Mouse (Mus musculus) heart, postnatal 36 days (tissue): ENCODE measurements around the gene Slc16a1. TPM values are rescaled to one million over a fixed set of nuclear protein-coding genes. Genes with fewer than 3 reads are reported as not detected.
A peak's percentile ranks its signal among the peaks of the same experiment; 100 is the strongest.

ENCODE experiments used
- DNase-seq, 2 experiments: peaks; one replicate each; pipeline ENCODE4 v3.0.0; 2021 to 2022
- intact Hi-C: fragments of 180-260 bp; cut with DNase I; formaldehyde crosslinking; loops from one replicate; pipeline ENCODE4 v1.15.1; 2025
- total RNA-seq, 2 experiments: library from RNA; stranded (reverse); gene quantifications; 2 replicates each; pipeline ENCODE4 v1.2.3; 2021

Gene Slc16a1
- 100 to 1,000 TPM; 163 to 166 TPM for total RNA-seq

DNA sequence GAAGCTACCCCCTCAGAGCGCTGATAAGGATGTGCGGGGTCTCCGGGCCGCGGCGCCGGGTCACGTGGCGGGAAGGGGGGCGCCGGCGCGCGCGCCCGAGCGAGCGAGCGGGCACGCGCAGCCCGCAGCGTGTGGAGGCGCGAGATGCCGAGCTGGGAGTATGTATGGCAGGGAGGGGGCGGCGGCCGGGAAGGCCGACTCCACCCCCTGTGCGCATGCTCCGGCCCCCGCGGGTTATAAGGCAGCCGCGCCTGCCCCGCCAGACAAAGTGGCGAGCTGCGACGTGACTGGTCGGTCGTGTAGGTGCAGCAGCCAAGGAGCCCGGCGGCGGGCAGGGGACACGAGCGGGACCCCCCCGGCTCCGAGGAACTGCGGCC, at the start of gene Slc16a1:
Gene Slc16a1 (plus strand): TSS at position 266 of the 377 bp plus-strand sequence.
- DNase-seq, result peak; percentile 90
- intact Hi-C loops, result loop anchor here (2.0 to 5.0 kb wide), 2 partner anchors 36 to 98 kb away; no protein-coding TSS in a partner anchor

DNA sequence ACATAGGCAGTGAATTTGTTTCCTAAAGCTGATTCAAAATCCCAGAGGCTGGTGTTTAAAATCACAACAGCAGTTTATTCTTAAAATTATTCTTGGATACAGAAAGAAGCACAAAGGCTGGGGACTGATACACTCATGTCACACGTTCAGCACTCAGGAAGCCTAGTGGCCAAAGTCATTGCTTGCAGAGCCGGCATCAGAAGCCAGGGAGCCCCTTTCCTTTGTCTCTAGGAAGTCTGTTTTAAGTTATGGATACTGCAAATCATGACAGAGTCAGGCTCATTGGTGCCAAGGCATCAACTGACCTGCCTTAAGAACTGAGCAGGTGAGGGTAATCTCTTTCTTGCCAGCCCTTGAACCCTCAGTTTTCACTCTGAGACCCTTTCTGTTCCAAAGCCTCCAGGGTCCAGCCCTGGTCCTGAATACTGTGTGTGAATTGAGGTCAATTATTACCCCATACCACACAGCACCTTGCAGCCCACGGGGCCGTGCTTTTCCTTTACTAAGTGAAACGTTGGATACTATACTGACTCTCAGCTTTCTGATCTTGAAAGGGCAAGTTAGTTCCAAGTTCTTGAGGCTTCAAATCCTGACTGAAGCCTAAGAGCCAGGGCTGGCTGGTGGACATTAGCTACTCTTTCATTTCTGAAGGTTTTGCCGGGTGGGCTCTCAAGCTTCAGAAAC, 41.9 kb upstream of the Slc16a1 start:
- no peak for DNase-seq
- intact Hi-C loops, result loop anchor here (5.0 kb wide), 1 partner anchor 54 kb away; no protein-coding TSS in a partner anchor

DNA sequence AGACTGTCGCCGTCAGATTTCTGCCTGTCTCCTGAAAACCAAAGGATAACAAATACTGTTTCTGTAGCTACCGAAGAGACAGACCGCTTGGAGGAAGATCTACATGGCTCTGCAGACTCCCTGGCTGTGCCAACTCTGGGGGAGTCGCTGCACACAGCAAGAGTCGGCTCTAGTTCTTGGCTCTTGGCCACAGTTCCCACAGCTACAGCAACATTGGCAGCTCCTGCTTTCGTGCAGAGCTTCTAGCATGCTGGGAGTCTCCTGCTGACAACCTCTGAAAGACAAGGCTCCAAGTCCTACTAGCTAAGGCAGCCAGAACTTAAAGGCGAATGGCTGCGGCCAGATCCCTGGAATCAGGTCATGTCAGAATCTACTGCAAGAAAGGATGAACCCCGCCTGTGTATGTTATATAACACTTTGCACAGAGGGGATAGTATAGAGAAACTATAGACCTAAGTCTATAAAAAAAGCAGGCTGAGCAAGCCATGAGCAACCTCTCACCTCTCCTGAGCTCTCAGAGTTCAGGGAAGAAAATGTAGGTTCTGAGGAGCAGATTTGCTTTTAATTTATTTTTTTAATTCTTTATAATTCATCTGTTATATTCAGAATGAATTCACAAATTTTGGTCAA, 41.2 kb upstream of the Slc16a1 start:
- intact Hi-C loops, result loop anchor here (5.0 kb wide), 1 partner anchor 55 kb away; no protein-coding TSS in a partner anchor

GRCm38 (mm10) chr3:104599296-104600150, 38.9 kb upstream of the Slc16a1 start:
- peak; percentile 51 to 59 for DNase-seq

More for the DNA sequence above, 41.2 kb upstream of the Slc16a1 start:
- peak; percentile 61 to 74 for DNase-seq

DNA sequence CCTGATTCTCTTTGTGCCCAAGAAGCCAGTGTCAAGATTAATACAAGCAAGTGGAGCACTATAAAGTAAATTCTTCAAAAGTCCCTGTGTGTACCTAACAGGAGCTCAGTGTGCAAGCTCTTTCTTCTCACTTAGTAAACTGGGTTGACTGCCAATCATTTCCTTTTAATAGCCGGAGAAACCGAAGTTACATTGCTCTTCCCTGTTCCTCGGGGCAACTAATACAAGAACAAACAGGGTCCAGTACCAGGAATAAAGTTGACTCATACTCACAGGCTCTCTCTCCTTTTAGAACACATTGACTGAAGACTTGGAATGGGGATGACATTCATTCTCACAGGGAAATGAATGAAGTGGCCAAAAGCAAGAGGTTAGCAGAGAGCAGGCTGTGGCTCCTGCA, 37.8 kb upstream of the Slc16a1 start:
- no peak for DNase-seq
- intact Hi-C loops, result loop anchor here (5.0 kb wide), 2 partner anchors 37 to 67 kb away; partner anchors contain the start of gene Slc16a1

More at GRCm38 (mm10) chr3:104599296-104600150, 38.9 kb upstream of the Slc16a1 start:
- intact Hi-C loops, result loop anchor here (5.0 kb wide), 3 partner anchors 38 to 68 kb away; partner anchors contain the start of gene Slc16a1

DNA sequence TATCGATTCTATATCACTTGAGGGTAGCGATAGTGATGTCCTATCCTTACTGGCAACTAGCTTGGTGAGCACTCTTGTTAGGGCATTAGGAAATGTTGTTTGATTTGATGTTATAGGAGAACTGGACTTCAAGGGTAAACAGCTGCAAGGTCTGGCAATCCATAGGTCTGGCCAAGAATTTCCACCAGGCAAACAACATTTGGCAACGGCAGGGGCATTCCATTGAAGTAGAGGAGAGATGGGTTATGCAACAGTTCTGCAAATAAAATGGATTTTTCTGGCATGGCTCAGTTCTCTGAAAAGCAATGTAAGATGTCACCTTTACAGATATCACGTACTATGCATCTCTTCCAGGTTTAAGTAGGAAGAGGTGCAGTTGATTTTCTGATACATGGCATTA, 36.8 kb upstream of the Slc16a1 start:
- DNase-seq, result no peak
- intact Hi-C loops, result loop anchor here (5.0 kb wide), 2 partner anchors 36 to 66 kb away; partner anchors contain the start of gene Slc16a1

DNA sequence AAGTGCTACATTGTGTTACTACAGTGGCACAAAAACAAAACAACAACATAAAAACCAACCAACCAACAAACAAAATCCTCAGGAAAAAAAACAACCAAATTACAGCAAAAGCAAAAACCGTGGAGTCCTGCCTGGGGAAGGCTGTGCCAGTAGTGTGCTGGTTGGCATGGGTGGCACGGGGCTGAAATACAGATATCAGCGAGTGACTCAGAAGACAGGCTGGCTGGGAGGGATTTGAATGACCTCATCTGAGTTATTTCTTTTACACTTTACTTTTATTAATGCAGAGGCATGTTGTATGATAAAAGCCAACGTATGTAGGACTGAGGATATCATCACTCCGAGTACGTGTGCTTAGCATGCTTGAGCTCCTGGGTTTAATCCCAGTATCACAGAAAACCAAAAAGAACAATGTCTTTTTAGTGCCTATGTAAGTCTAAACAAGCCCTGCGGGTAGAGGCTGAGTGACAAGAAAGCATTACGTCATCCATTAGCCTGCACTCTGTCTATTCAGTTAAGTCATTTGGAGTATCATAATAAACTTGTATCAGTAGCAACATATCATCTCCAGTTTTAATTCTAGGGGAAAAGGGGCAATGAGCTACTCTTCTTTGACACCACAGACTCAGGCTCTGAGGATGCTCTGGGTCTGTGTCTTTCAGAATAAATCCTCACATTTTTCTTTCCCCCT, 28.6 kb upstream of the Slc16a1 start:
- no peak for DNase-seq
- intact Hi-C loops, result no loop called here

GRCm38 (mm10) chr3:104610453-104611230, 27.8 kb upstream of the Slc16a1 start:
- intact Hi-C loops, result no loop called here
- DNase-seq, result no peak

- no peak for DNase-seq
- intact Hi-C loops, result no loop called here
These were observed 26.5 kb upstream of the Slc16a1 start for GRCm38 (mm10) chr3:104611951-104612350.

DNA sequence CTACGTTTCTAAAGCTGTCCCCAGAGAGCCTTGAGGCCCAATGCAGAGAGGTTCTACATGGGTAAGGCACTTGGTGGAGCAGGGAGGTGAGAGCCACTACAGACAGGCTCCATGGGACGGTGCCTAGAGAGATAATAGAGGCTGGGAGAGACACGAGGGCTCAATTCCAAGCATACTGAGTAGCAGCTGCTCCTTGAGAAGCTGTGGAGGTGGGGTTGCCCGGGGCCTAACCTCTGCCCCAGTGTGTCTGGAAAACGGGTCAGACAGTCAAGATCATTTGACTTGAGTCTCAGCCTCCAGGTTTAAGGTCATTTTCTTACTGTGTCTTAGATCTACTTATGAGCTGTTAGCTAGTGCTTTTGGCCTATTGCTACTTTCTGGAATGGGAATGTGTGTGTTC, 25.4 kb upstream of the Slc16a1 start:
- intact Hi-C loops, result no loop called here
- DNase-seq, result no peak

GRCm38 (mm10) chr3:104614081-104614480, 24.4 kb upstream of the Slc16a1 start:
- intact Hi-C loops, result no loop called here
- DNase-seq, result no peak

DNA sequence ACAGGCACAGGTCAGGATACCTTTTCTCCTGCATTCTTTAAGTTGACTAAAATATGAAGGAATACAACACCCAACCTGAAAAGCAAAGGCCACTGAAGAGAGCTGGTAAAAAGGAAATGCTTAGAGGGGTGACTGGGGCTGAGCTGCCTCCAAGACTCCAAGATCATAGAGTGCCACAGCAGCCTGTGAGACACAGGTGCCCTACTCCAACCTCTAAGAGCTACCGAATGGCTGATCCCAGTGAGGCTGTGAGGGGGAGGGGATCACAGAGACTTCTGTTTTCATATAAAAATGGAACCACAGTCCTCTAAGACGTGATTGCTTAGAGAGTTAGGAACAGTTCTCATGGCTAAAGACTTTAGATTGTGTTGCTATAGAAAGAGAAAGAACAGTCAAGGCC, 23.3 kb upstream of the Slc16a1 start:
- intact Hi-C loops, result no loop called here
- no peak for DNase-seq

DNA sequence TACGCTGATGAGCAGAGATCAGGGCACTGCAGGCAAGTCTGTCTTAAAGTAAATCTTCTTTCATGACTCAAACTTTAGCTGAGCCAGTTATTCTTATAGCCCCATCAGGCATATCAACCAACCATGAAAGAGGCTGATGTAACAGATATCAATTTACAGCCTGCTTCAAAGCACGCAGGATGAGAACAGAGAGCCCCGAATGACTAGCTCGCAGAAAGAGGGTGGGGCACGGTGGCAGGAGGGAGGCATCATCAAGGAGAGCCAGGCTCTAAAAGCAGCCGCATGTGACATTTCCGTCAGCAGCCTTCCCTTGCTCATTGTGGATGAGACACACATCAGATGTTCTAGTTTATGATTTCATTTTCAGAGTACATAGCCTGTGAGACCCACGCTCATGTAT, 22.3 kb upstream of the Slc16a1 start:
- DNase-seq, result no peak

GRCm38 (mm10) chr3:104621841-104622240, 16.6 kb upstream of the Slc16a1 start:
- intact Hi-C loops, result no loop called here
- no peak for DNase-seq

More for the DNA sequence above, 22.3 kb upstream of the Slc16a1 start:
- intact Hi-C loops, result no loop called here

DNA sequence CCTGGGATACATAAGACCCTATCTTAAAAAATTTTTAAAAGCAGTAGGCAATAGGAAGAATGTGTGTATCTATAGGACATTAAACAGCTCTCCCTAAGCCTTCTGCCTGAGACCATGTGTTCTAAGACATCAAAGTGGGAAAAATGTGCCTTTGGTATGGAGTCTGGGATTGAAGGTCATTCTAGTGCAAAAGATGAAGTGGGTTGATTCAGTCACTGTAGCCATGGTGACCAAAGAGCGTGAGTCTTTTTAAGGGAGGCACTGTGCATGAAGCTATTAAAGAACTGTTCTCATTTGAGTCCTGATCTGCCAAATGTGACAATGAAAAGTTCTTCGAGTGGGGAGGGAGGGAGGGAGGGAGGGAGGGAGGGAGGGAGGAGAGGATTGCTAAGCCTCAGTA, 8.7 kb upstream of the Slc16a1 start:
- no peak for DNase-seq
- intact Hi-C loops, result no loop called here

DNA sequence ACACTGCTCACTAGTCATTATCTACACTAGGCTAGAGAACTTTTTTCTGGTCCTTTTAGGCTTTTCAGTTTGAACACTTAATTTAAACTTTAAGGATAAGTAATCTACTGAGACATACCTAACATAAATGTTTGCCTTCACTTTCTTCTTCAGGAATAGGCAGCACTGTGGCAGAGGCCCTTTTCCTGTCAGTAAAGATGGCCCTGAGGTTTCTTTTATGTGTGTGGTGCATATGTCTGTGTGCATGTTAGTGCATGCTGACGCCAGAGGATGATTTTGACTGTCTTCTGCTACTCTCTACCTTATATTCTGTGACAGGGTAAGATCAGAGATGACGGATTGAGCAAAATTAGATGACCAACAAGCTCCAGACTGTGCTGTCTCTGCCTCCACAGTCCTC, 7.5 kb upstream of the Slc16a1 start:
- intact Hi-C loops, result no loop called here

DNA sequence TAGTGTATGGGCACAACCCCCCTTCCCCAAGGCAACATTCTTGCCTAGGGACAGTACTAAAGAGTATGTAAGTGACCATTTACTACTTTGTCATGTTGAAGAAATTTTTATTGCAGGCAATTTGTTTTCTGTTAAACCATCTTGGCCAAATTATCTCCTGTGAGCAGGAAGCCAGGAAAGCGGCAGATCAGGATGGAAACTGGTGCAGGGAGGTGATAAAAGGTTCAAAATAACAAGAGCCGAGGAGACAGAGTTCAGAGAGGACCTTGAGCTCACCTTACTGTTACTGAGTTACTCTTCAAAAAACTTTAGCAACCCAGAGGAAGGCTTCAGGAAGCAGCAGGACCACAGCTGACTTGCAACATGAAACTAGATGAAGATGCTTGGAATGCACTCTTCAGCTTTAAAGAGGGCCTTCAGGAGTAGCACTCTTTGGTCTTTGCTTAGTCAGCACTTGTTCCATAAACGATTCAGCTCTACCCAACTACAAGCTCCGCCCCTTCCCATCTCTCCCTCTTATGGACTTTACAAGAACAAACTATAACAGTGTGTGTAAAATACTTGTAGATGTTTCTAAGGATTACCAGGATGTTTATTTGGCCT, 5.8 kb upstream of the Slc16a1 start:
- intact Hi-C loops, result no loop called here
- DNase-seq, result no peak

More for the DNA sequence above, 7.5 kb upstream of the Slc16a1 start:
- DNase-seq, result no peak

DNA sequence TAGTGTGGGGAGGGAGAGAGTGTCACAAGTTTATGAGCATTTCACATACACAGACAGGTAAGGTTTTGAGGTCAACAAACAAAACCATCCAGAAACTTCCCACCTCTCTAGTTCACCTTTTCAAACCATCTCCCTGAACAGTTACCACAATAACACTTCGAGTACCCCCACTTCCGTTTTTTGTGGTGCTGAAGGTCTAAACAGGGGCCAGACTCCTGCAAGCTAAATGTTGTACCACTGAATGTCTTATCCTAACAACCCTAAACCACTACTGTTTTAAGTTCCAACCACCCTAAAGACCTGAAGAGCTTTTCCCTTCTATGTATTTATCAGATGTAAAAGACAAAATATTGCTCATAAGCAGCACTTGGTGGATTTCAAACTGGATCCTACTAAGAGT, 2.0 kb upstream of the Slc16a1 start:
- intact Hi-C loops, result loop anchor here (5.0 kb wide), 1 partner anchor 34 kb away; no protein-coding TSS in a partner anchor
- no peak for DNase-seq
